Mouse (Mus musculus) liver, embryonic 11.5 days (tissue): ENCODE data around the gene Urgcp. TPM values are rescaled to one million over a fixed set of nuclear protein-coding genes. Genes with fewer than 3 reads are reported as not detected.

Experiments
- ATAC-seq: fragments of 200-750 bp; cut with Nextera tagmentation; replicated peaks from 2 replicates; pipeline ENCODE4 v1.8.0; 2017; ENCODE audit warnings: moderate number of reproducible peaks, mild to moderate bottlenecking, moderate TSS enrichment, moderate library complexity; ENCODE audit not compliant: low FRiP score
- DNase-seq: peaks from one replicate; pipeline ENCODE4 v3.0.0-alpha.2; 2017; ENCODE audit warnings: low spot score
- H3K27ac ChIP-seq: fragments of 300-500 bp; sonication (generic); 2 replicates; pipeline ENCODE4 v1.5.1; 2014; ENCODE audit warnings: mild to moderate bottlenecking, low read depth, low read length, control low read depth
- H3K27me3 ChIP-seq: fragments of 300-500 bp; sonication (generic); replicated peaks from 2 replicates; pipeline ENCODE4 v1.6.1; 2014; ENCODE audit warnings: low read length, mixed read lengths; ENCODE audit not compliant: control insufficient read depth, insufficient read depth
- H3K36me3 ChIP-seq: fragments of 300-500 bp; sonication (generic); 2 replicates; pipeline ENCODE4 v1.6.1; 2014; ENCODE audit warnings: mild to moderate bottlenecking, low read length, moderate library complexity, mixed read lengths; ENCODE audit not compliant: control insufficient read depth, insufficient read depth
- H3K4me1 ChIP-seq: fragments of 300-500 bp; sonication (generic); replicated peaks from 2 replicates; pipeline ENCODE4 v1.6.1; 2014; ENCODE audit warnings: low read length, mixed read lengths; ENCODE audit not compliant: control insufficient read depth, insufficient read depth
- H3K4me2 ChIP-seq: fragments of 300-500 bp; sonication (generic); 2 replicates; pipeline ENCODE4 v1.6.1; 2014; ENCODE audit warnings: mild to moderate bottlenecking, control low read depth, moderate library complexity
- H3K4me3 ChIP-seq: fragments of 300-500 bp; sonication (generic); 2 replicates; pipeline ENCODE4 v1.5.1; 2014; ENCODE audit warnings: low read depth, low read length, control low read depth
- H3K9ac ChIP-seq: fragments of 300-500 bp; sonication (generic); 2 replicates; pipeline ENCODE4 v1.6.1; 2014; ENCODE audit warnings: low read depth, low read length, control low read depth
- H3K9me3 ChIP-seq: fragments of 300-500 bp; sonication (generic); 2 replicates; pipeline ENCODE4 v1.6.1; 2016; ENCODE audit warnings: low read length, inconsistent platforms, mixed read lengths; ENCODE audit not compliant: control insufficient read depth
- WGBS: fragments of 180-500 bp; shearing (Covaris S2); extraction: QIAGEN DNeasy Blood & Tissue Kit; methylation state at CpG from one replicate; pipeline ENCODE4 v1.1.7; 2014; 5-methylcytosine and 5-hydroxymethylcytosine counted together
- polyA plus RNA-seq: library from polyadenylated mRNA; unstranded; fragments of >200 nt; fragmentation: Nextera tagmentation; extraction: Ambion mirVana; gene quantifications from 2 replicates; pipeline ENCODE4 v1.2.1, GENCODE M21; 2014

Urgcp gene
- polyA plus RNA-seq, 1 experiment from 2014 or later, result 17.1 TPM

- WGBS, result 65% methylated on average over 5 of the region's 5 CpGs
- Histone ChIP-seq H3K27ac (no peak overlapping the region), H3K27me3 (no peaks in the 10 kb centered on the region), H3K9me3 (no peaks in the 10 kb centered on the region), H3K4me2 (no peak overlapping the region), H3K4me3 (no peak overlapping the region), H3K36me3 (no peaks in the 10 kb centered on the region; the same call in 1 of the 2 replicates), H3K4me1 (0 out of 2 replicates have a peak, but pooled peaks cover 3% of the 10 kb centered on the region), H3K9ac (no peak overlapping the region)
- ATAC-seq (no peak), DNase-seq (no peak)
These were observed 25.0 kb downstream of the Urgcp start for GRCm38 (mm10) chr11:5737137-5737536.

GRCm38 (mm10) chr11:5734323-5734722 lies 27.9 kb downstream of the Urgcp start:
- Histone ChIP-seq H3K4me2 (no peak overlapping the region), H3K27ac (no peak overlapping the region), H3K27me3 (no peaks in the 10 kb centered on the region), H3K4me1 (no peaks in the 10 kb centered on the region), H3K9me3 (no peaks in the 10 kb centered on the region), H3K36me3 (no peaks in the 10 kb centered on the region; the same call in 1 of the 2 replicates), H3K4me3 (no peak overlapping the region), H3K9ac (no peak overlapping the region)
- WGBS, result 93% methylated on average over 4 of the region's 4 CpGs
- no peak for DNase-seq
- ATAC-seq, result no peak

- Histone ChIP-seq H3K4me1 (0 out of 2 replicates have a peak, but pooled peaks cover 5% of the 10 kb centered on the region), H3K9ac (no peak overlapping the region), H3K27ac (no peak overlapping the region), H3K4me2 (no peak overlapping the region), H3K4me3 (no peak overlapping the region), H3K36me3 (no peaks in the 10 kb centered on the region; the same call in 1 of the 2 replicates), H3K9me3 (no peaks in the 10 kb centered on the region), H3K27me3 (no peaks in the 10 kb centered on the region)
- no peak for DNase-seq
- WGBS, result 90% methylated on average over 5 of the region's 5 CpGs
- no peak for ATAC-seq
These were observed 29.8 kb downstream of the Urgcp start for GRCm38 (mm10) chr11:5732401-5732800.

- Histone ChIP-seq H3K4me1 (0 out of 2 replicates have a peak, but pooled peaks cover 5% of the 10 kb centered on the region), H3K36me3 (peaks cover 4% of the 10 kb centered on the region; the same call in 1 of the 2 replicates), H3K4me3 (no peak overlapping the region), H3K9ac (no peak overlapping the region), H3K27ac (no peak overlapping the region), H3K4me2 (no peak overlapping the region), H3K9me3 (no peaks in the 10 kb centered on the region), H3K27me3 (no peaks in the 10 kb centered on the region)
- WGBS, result 86% methylated on average over 9 of the region's 9 CpGs
- ATAC-seq (no peak), DNase-seq (no peak)
These were observed 32.6 kb downstream of the Urgcp start for GRCm38 (mm10) chr11:5729582-5729981.

GRCm38 (mm10) chr11:5718611-5719354 lies 43.4 kb downstream of the Urgcp start:
- ATAC-seq (no peak), DNase-seq (no peak)
- no peak overlapping the region for H3K9ac ChIP-seq
- H3K27ac ChIP-seq, result no peak overlapping the region
- no peaks in the 10 kb centered on the region for H3K27me3 ChIP-seq
- 92% methylated on average over 12 of the region's 12 CpGs for WGBS
- H3K9me3 ChIP-seq, result no peaks in the 10 kb centered on the region
- peaks cover 22% of the 10 kb centered on the region for H3K36me3 ChIP-seq
- no peaks in the 10 kb centered on the region for H3K4me1 ChIP-seq
- H3K4me2 ChIP-seq, result no peak overlapping the region
- H3K4me3 ChIP-seq, result no peak overlapping the region

- 92% methylated on average over 34 of the region's 34 CpGs for WGBS
- H3K4me1 ChIP-seq, result no peaks in the 10 kb centered on the region
- no peaks in the 10 kb centered on the region for H3K9me3 ChIP-seq
- no peak overlapping the region for H3K9ac ChIP-seq
- no peak overlapping the region for H3K4me3 ChIP-seq
- DNase-seq (no peak), ATAC-seq (no peak)
- H3K27ac ChIP-seq, result no peak overlapping the region
- H3K4me2 ChIP-seq, result no peak overlapping the region
- H3K27me3 ChIP-seq, result no peaks in the 10 kb centered on the region
- peaks cover 19% of the 10 kb centered on the region for H3K36me3 ChIP-seq
These were observed 45.1 kb downstream of the Urgcp start for GRCm38 (mm10) chr11:5716938-5717705.

- peaks cover 18% of the 10 kb centered on the region for H3K36me3 ChIP-seq
- ATAC-seq, result no peak
These were observed 45.9 kb downstream of the Urgcp start for GRCm38 (mm10) chr11:5716246-5716645.

GRCm38 (mm10) chr11:5715630-5716105 lies 46.5 kb downstream of the Urgcp start, which contains the start of gene Mrps24:
Gene Mrps24 (minus strand): TSS chr11:5715680.
- Histone ChIP-seq H3K27ac (no peak within 1 kb of the TSS), H3K27me3 (no peaks in the 10 kb centered on the region), H3K36me3 (peaks cover 18% of the 10 kb centered on the region), H3K9ac (no peak within 1 kb of the TSS), H3K4me3 (no peak within 1 kb of the TSS), H3K4me2 (no peak within 1 kb of the TSS), H3K9me3 (no peaks in the 10 kb centered on the region), H3K4me1 (no peaks in the 10 kb centered on the region)
- no peak for ATAC-seq
- no peak for DNase-seq
- 86% methylated on average over 14 of the region's 14 CpGs for WGBS

More at GRCm38 (mm10) chr11:5716246-5716645, 45.9 kb downstream of the Urgcp start:
- Histone ChIP-seq H3K4me1 (no peaks in the 10 kb centered on the region), H3K4me2 (no peak overlapping the region), H3K9me3 (no peaks in the 10 kb centered on the region), H3K27ac (no peak overlapping the region), H3K4me3 (no peak overlapping the region), H3K9ac (no peak overlapping the region), H3K27me3 (no peaks in the 10 kb centered on the region)
- 90% methylated on average over 11 of the region's 11 CpGs for WGBS
- no peak for DNase-seq
